ENCODE assay signal across 8 mouse cellular contexts in genomic region chr10:20944339-20945008, GRCm38 (mm10). TPM values are rescaled to one million over a fixed set of nuclear protein-coding genes. Genes with fewer than 3 reads are reported as not detected.
A peak's percentile ranks its signal among the peaks of the same experiment; 100 is the strongest.
DNase-seq lines count a peak whose midpoint lies in the region; ATAC-seq lines count a peak whose summit lies in the region.

No protein-coding gene starts in this region.

- ATAC-seq in CD4-positive, CD25-positive, alpha-beta regulatory T cell, adult 4 months: no peak
- ATAC-seq in frontal cortex, adult (ENCODE audit: low TSS enrichment): peak; percentile 99

- intact Hi-C loops in left cerebral cortex, postnatal 10 days (cut with DNase I): loop anchor here (5.0 kb wide), 1 partner anchor 582 kb away; no protein-coding TSS in a partner anchor

- peak; percentile 40 for DNase-seq in CD4-positive, CD25-positive, alpha-beta regulatory T cell, adult 2 months (ENCODE audit: low read depth, low spot score)
- DNase-seq in left cerebral cortex, postnatal 10 days (ENCODE audit: extremely low spot score in 1 of 2, low spot score in 2 of 2): peak; percentile 46 to 85
- peak; percentile 68 for DNase-seq in right cerebral cortex, adult 18-20 months
- no peak for DNase-seq in kidney, adult 11 months
- no peak for DNase-seq in cerebellum, postnatal 25 days
- no peak for DNase-seq in lung, postnatal 4 days

RNA-seq across cellular contexts. Expression of gene Ahi1, which starts 7.9 kb away (rescaled TPM):
- polyA plus RNA-seq in CD4-positive, CD25-positive, alpha-beta regulatory T cell, adult 4 months (2017; shearing (Covaris generic)): 1 to 10 TPM; 9.1 to 9.4 TPM
- total RNA-seq in left cerebral cortex, postnatal 10 days (2021): 100 to 1,000 TPM; 203 to 215 TPM

Comparison
In these comparisons a context has a peak if more than half of its experiments do, and no peak if none do; other contexts are left out.
1. DNase-seq: peak in CD4-positive, CD25-positive, alpha-beta regulatory T cell, adult 2 months (single experiment), left cerebral cortex, postnatal 10 days (2 of 2) and right cerebral cortex, adult 18-20 months (single experiment); none in kidney, adult 11 months (single experiment), cerebellum, postnatal 25 days (0 of 2) and lung, postnatal 4 days (0 of 2).